Mouse (Mus musculus) lung, postnatal 0 days (tissue): ENCODE data around the gene Fam81b.

Source experiments
- CTCF ChIP-seq: IDR thresholded peaks from 2 replicates; pipeline ENCODE4 v1.5.1; 2016; ENCODE audit warnings: antibody characterized with exemption, mild to moderate bottlenecking
- EP300 ChIP-seq: IDR thresholded peaks from 2 replicates; pipeline ENCODE4 v1.6.1; 2016; ENCODE audit warnings: antibody characterized with exemption, mild to moderate bottlenecking, control low read depth

DNA sequence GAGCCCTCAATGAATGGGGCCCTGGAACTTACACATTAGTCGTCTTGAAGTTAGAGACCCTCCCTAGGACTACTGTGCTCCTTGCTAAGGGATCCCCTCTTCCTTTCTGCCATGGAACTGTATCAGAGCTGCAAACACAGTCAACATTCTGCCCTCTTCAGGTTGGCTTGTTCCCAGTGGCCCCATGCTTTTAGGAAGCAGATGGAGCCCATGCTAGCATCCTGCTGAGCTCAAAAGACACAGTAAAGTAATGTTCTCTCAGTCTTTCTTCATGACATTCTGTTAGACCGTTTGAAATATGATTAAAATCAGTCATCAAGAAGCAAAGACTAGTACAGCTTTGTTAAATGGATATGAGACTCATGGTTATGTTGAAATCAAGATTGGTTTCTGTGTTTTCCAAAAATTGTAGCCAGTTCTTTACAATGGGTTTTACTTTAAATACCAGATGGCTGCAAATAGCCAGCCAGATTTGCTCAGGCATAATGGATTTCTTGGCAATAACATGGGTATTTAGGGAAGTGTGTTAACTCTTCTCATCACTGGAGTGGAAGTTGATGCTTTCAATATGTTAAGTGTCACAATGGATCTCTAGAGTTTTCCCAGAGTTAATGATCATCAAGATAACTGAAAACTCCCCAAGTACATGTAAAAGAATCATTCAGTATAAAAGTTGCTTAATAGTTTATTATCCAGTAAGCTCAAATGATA, 938 bp upstream of the Fam81b start:
- TF ChIP-seq EP300 = no peak
- TF ChIP-seq CTCF = no peak
